Mouse (Mus musculus): Measurements from ENCODE around the gene Chd1.
"Not testable (repeated sequence)": the region's sequence is repeated elsewhere in the genome, so short reads cannot be mapped to it uniquely, and the experiment has no call there.

Chd1 gene

GRCm38 (mm10) chr17:15737346-15737917 lies 32.7 kb downstream of the Chd1 start:
- no peak for DNase-seq (ENCODE audit: low read depth, low spot score)

GRCm38 (mm10) chr17:15741836-15742235 lies 37.1 kb downstream of the Chd1 start:
- no peak for DNase-seq (ENCODE audit: low read depth, low spot score)

GRCm38 (mm10) chr17:15742953-15743352 lies 38.2 kb downstream of the Chd1 start:
- DNase-seq (ENCODE audit: low read depth, low spot score): no peak

- no peak for DNase-seq (ENCODE audit: low read depth, low spot score)
Measured at GRCm38 (mm10) chr17:15743379-15743778, 38.6 kb downstream of the Chd1 start.

GRCm38 (mm10) chr17:15746696-15747095 lies 41.9 kb downstream of the Chd1 start:
- DNase-seq (ENCODE audit: low read depth, low spot score): no peak

- no peak for DNase-seq (ENCODE audit: low read depth, low spot score)
Measured at GRCm38 (mm10) chr17:15748022-15748421, 43.3 kb downstream of the Chd1 start.

- DNase-seq (ENCODE audit: low read depth, low spot score): not testable (repeated sequence)
Measured at GRCm38 (mm10) chr17:15751264-15751663, 46.5 kb downstream of the Chd1 start.

GRCm38 (mm10) chr17:15761191-15761590 lies 56.4 kb downstream of the Chd1 start:
- no peak for DNase-seq (ENCODE audit: low read depth, low spot score)

- DNase-seq (ENCODE audit: low read depth, low spot score): no peak
Measured at GRCm38 (mm10) chr17:15769081-15769724, 64.4 kb downstream of the Chd1 start.

- DNase-seq (ENCODE audit: low read depth, low spot score): no peak
Measured at GRCm38 (mm10) chr17:15773956-15774355, 69.2 kb downstream of the Chd1 start.

- no peak for DNase-seq (ENCODE audit: low read depth, low spot score)
Measured at GRCm38 (mm10) chr17:15774565-15775215, 69.9 kb downstream of the Chd1 start.

- no peak for DNase-seq (ENCODE audit: low read depth, low spot score)
Measured at GRCm38 (mm10) chr17:15776349-15776748, 71.6 kb downstream of the Chd1 start.

- DNase-seq (ENCODE audit: low read depth, low spot score): no peak
Measured at GRCm38 (mm10) chr17:15777979-15778378, 73.2 kb downstream of the Chd1 start.

GRCm38 (mm10) chr17:15787036-15787435 lies 82.3 kb downstream of the Chd1 start:
- no peak for DNase-seq (ENCODE audit: low read depth, low spot score)

GRCm38 (mm10) chr17:15790716-15791115 lies 85.9 kb downstream of the Chd1 start:
- no peak for DNase-seq (ENCODE audit: low read depth, low spot score)

GRCm38 (mm10) chr17:15799195-15799793 lies 94.5 kb downstream of the Chd1 start:
- DNase-seq (ENCODE audit: low read depth, low spot score): no peak

GRCm38 (mm10) chr17:15804008-15804812 lies 99.4 kb downstream of the Chd1 start:
- DNase-seq (ENCODE audit: low read depth, low spot score): no peak

- no peak for DNase-seq (ENCODE audit: low read depth, low spot score)
Measured at GRCm38 (mm10) chr17:15807295-15807984, 102.7 kb downstream of the Chd1 start.

- DNase-seq (ENCODE audit: low read depth, low spot score): no peak
Measured at GRCm38 (mm10) chr17:15808015-15808414, 103.2 kb downstream of the Chd1 start.

GRCm38 (mm10) chr17:15808468-15809374 lies 104.0 kb downstream of the Chd1 start:
- DNase-seq (ENCODE audit: low read depth, low spot score): no peak

All from embryo, embryonic 11.5 days (tissue).